Mouse (Mus musculus): ENCODE data around the gene Zbtb18.

DNA sequence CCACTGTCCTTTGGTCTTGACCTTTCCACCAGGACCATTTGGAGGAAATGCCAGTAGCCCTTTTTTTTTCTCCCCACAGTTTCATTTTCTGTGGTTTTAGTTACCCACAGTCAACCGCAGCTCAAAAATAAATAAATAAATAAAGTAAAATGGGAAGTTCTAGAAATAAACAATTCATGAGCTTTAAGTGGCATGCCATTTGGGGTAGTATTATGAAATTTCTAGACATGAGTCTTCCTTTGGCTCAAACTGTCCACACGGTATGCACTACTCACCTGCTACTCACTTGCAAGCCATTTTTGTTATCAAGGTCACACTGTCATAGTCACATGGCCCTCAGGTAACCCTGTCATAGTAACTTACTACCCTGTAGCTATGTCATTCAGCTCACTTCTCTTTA lies 41.5 kb downstream of the Zbtb18 start:
- TF ChIP-seq CTCF (IDR thresholded peaks at IDR 0.05; ENCODE audit: insufficient read depth, low read depth, low read length) (no peak), POLR2A (IDR thresholded peaks at IDR 0.05; ENCODE audit: insufficient read depth, low read depth, low read length) (no peak)

Measured in olfactory bulb, adult 2 months (tissue).